Comparison of ENCODE assay signal across 27 mouse cellular contexts in genomic region chr11:38117741-38118140, GRCm38 (mm10).
DNase-seq lines count a peak whose midpoint lies in the region; ATAC-seq and TF ChIP-seq lines count a peak whose summit lies in the region.
"Had no signal": no experiment of that assay in that cellular context is flagged by ENCODE, and none has a peak within 500 bp of the region (broad histone marks: within the 10 kb centered on the region; RNA-seq: fewer than 3 reads in every experiment).

No protein-coding gene starts in this region.

- peaks cover 5 to 25% of the 10 kb centered on the region in 2 experiments for H3K4me1 ChIP-seq in MEL (ENCODE audit: control insufficient read depth in 1 of 2, insufficient read depth in 2 of 2, low read length in 2 of 2)
- H3K4me1 ChIP-seq in stomach, embryonic 14.5 days (ENCODE audit: control insufficient read depth, insufficient read depth, low read length) = no peaks in the 10 kb centered on the region
- no peaks in the 10 kb centered on the region for H3K4me1 ChIP-seq in liver, embryonic 11.5 days (replicated peaks; ENCODE audit: control insufficient read depth, insufficient read depth, low read length)
- H3K4me1 ChIP-seq in hindbrain, embryonic 13.5 days (replicated peaks) = no peaks in the 10 kb centered on the region
- H3K4me1 ChIP-seq: embryonic facial prominence, embryonic 15.5 days; heart, embryonic 12.5 days; heart, embryonic 15.5 days had no signal

- TF ChIP-seq CTCF in C2C12 (IDR thresholded peaks at IDR 0.05; ENCODE audit: control insufficient read depth, insufficient read depth, insufficient read length) = no peak
- TF ChIP-seq CTCF in MEL (IDR thresholded peaks at IDR 0.05 in 2 of 3, conservative IDR thresholded peaks at IDR 0.05 in 1 of 3; ENCODE audit: control insufficient read depth in 1 of 3, insufficient read depth in 1 of 3, low read depth in 2 of 3, low read length in 3 of 3, poor library complexity in 1 of 3, severe bottlenecking in 1 of 3) = no peak

- 48% methylated on average over 5 of the region's 5 CpGs for WGBS in stomach, embryonic 14.5 days
- 72% methylated on average over 5 of the region's 5 CpGs for whole genome bisulfite sequencing in liver, embryonic 11.5 days
- 81% methylated on average over 5 of the region's 5 CpGs for WGBS in hindbrain, embryonic 13.5 days

- peak; percentile 84 for DNase-seq in MEL (ENCODE audit: low read depth, low spot score)
- no peak for DNase-seq in liver, embryonic 11.5 days (ENCODE audit: low spot score)
- no peak for DNase-seq in cerebellum, adult 18-20 months
- DNase-seq: adrenal gland, adult 2 months; adrenal gland, postnatal 14 days; cerebellum, adult 11-12 months; cerebellum, postnatal 10 days; cerebellum, postnatal 36 days; embryo, embryonic 11 days; gastrocnemius, postnatal 25 days; heart, adult 18-20 months; heart, postnatal 10 days; heart, postnatal 36 days had no signal

- H3K36me3 ChIP-seq in C2C12 (ENCODE audit: control insufficient read depth, insufficient read depth) (no peaks in the 10 kb centered on the region), MEL (ENCODE audit: control insufficient read depth in 1 of 2, insufficient read depth in 2 of 2, low read length in 2 of 2) (peaks cover 0 to 26% of the 10 kb centered on the region in 2 experiments; a peak in 2 of 4 replicates)
- no peaks in the 10 kb centered on the region for H3K36me3 ChIP-seq in stomach, embryonic 14.5 days (ENCODE audit: control insufficient read depth, insufficient read depth, low read length)
- H3K36me3 ChIP-seq in liver, embryonic 11.5 days (ENCODE audit: control insufficient read depth, insufficient read depth, low read length) = no peaks in the 10 kb centered on the region
- no peaks in the 10 kb centered on the region for H3K36me3 ChIP-seq in hindbrain, embryonic 13.5 days
- H3K36me3 ChIP-seq: embryonic facial prominence, embryonic 15.5 days; forebrain, embryonic 12.5 days; forebrain, embryonic 15.5 days; heart, embryonic 12.5 days; heart, embryonic 15.5 days; hindbrain, embryonic 10.5 days had no signal

- peak overlapping the region; percentile 17; the same call in 1 of the 2 replicates for H3K9ac ChIP-seq in MEL (ENCODE audit: control insufficient read depth, low read depth, low read length, poor library complexity, severe bottlenecking)
- H3K9ac ChIP-seq in stomach, embryonic 14.5 days (replicated peaks; ENCODE audit: low read depth, low read length) = no peak overlapping the region
- H3K9ac ChIP-seq in liver, embryonic 11.5 days (ENCODE audit: low read depth, low read length) = no peak overlapping the region
- no peak overlapping the region for H3K9ac ChIP-seq in hindbrain, embryonic 13.5 days
- H3K9ac ChIP-seq: embryonic facial prominence, embryonic 15.5 days; forebrain, embryonic 12.5 days; forebrain, embryonic 15.5 days; heart, embryonic 12.5 days; heart, embryonic 15.5 days; hindbrain, embryonic 14.5 days had no signal

- TF ChIP-seq RAD21 in MEL (IDR thresholded peaks at IDR 0.05; ENCODE audit: low read depth, low read length) = no peak

- H3K79me3 ChIP-seq in C2C12 (ENCODE audit: low read depth) = no peaks in the 10 kb centered on the region

- H3K27me3 ChIP-seq in C2C12 (ENCODE audit: control insufficient read depth, insufficient read depth, insufficient read length) (no peaks in the 10 kb centered on the region), MEL (ENCODE audit: control insufficient read depth in 1 of 2, insufficient read depth in 2 of 2, low read length in 2 of 2) (no peaks in the 10 kb centered on the region)
- no peaks in the 10 kb centered on the region for H3K27me3 ChIP-seq in stomach, embryonic 14.5 days (ENCODE audit: control insufficient read depth, insufficient read depth, low read length)
- no peaks in the 10 kb centered on the region for H3K27me3 ChIP-seq in liver, embryonic 11.5 days (replicated peaks; ENCODE audit: control insufficient read depth, insufficient read depth, low read length)
- H3K27me3 ChIP-seq in hindbrain, embryonic 13.5 days = no peaks in the 10 kb centered on the region
- H3K27me3 ChIP-seq: embryonic facial prominence, embryonic 15.5 days; forebrain, embryonic 12.5 days; forebrain, embryonic 15.5 days; heart, embryonic 12.5 days; heart, embryonic 15.5 days had no signal

- no peak for TF ChIP-seq POLR2A in MEL (IDR thresholded peaks at IDR 0.05; ENCODE audit: control insufficient read depth in 1 of 2, insufficient read depth in 1 of 2, low read depth in 1 of 2, low read length in 2 of 2, poor library complexity in 1 of 2)

- peak overlapping the region; percentile 19; the same call in 1 of the 2 replicates for H3K27ac ChIP-seq in MEL (ENCODE audit: control insufficient read depth, low read depth, low read length)
- no peak overlapping the region for H3K27ac ChIP-seq in stomach, embryonic 14.5 days (ENCODE audit: low read length)
- no peak overlapping the region for H3K27ac ChIP-seq in liver, embryonic 11.5 days (ENCODE audit: low read depth, low read length)
- no peak overlapping the region for H3K27ac ChIP-seq in hindbrain, embryonic 13.5 days
- H3K27ac ChIP-seq: embryonic facial prominence, embryonic 15.5 days; forebrain, embryonic 12.5 days; forebrain, embryonic 15.5 days; heart, embryonic 15.5 days; hindbrain, embryonic 10.5 days; hindbrain, embryonic 14.5 days; hindbrain, postnatal 0 days had no signal

- H3K4me3 ChIP-seq in C2C12 (ENCODE audit: insufficient read depth, poor library complexity, severe bottlenecking) = no peak overlapping the region
- H3K4me3 ChIP-seq in MEL (ENCODE audit: control insufficient read depth in 1 of 2, insufficient read depth in 1 of 2, low read depth in 2 of 2, low read length in 2 of 2) = peak overlapping the region in 1 of 2 experiments; percentile 28; a peak in 1 of 4 replicates
- H3K4me3 ChIP-seq in stomach, embryonic 14.5 days (ENCODE audit: low read depth, low read length) = no peak overlapping the region
- H3K4me3 ChIP-seq in liver, embryonic 11.5 days (ENCODE audit: low read depth, low read length) = no peak overlapping the region
- H3K4me3 ChIP-seq in hindbrain, embryonic 13.5 days = no peak overlapping the region
- H3K4me3 ChIP-seq: embryonic facial prominence, embryonic 15.5 days; erythroblast, embryonic 14.5 days; forebrain, embryonic 12.5 days; forebrain, embryonic 15.5 days; heart, embryonic 12.5 days; heart, embryonic 15.5 days; hindbrain, embryonic 10.5 days had no signal

- H3K4me2 ChIP-seq in stomach, embryonic 14.5 days (replicated peaks; ENCODE audit: low read depth, low read length) = no peak overlapping the region
- no peak overlapping the region for H3K4me2 ChIP-seq in liver, embryonic 11.5 days
- no peak overlapping the region for H3K4me2 ChIP-seq in hindbrain, embryonic 13.5 days
- H3K4me2 ChIP-seq: embryonic facial prominence, embryonic 15.5 days; forebrain, embryonic 12.5 days; forebrain, embryonic 15.5 days; heart, embryonic 12.5 days; heart, embryonic 15.5 days; hindbrain, embryonic 14.5 days had no signal

- TF ChIP-seq EP300 in MEL (IDR thresholded peaks at IDR 0.05; ENCODE audit: low read depth in 1 of 2, low read length in 2 of 2) = peak; percentile 78 to 79

- H3K79me2 ChIP-seq in C2C12 (ENCODE audit: control insufficient read depth, insufficient read depth) = no peaks in the 10 kb centered on the region
- H3K79me2 ChIP-seq in MEL (ENCODE audit: control insufficient read depth, insufficient read depth, low read length, poor library complexity) = no peaks in the 10 kb centered on the region

- ATAC-seq in stomach, embryonic 14.5 days (ENCODE audit: insufficient number of reproducible peaks, insufficient read depth, low FRiP score, low read depth) = 0 out of 2 replicates have a peak, but pooled peaks have one; percentile 61
- no peak for ATAC-seq in liver, embryonic 11.5 days (replicated peaks; ENCODE audit: low FRiP score)
- no peak for ATAC-seq in hindbrain, embryonic 13.5 days (ENCODE audit: low FRiP score)
- ATAC-seq: forebrain, embryonic 15.5 days; hindbrain, postnatal 0 days; inflammation-experienced regulatory T-cells, adult 6 months; intestine, embryonic 16.5 days had no signal

- no peaks in the 10 kb centered on the region for H3K9me3 ChIP-seq in MEL (replicated peaks; ENCODE audit: insufficient read depth, low read length)
- H3K9me3 ChIP-seq in stomach, embryonic 14.5 days (ENCODE audit: control insufficient read depth, low read depth, low read length) = no peaks in the 10 kb centered on the region
- no peaks in the 10 kb centered on the region for H3K9me3 ChIP-seq in liver, embryonic 11.5 days (ENCODE audit: control insufficient read depth, low read length)
- no peaks in the 10 kb centered on the region for H3K9me3 ChIP-seq in hindbrain, embryonic 13.5 days
- H3K9me3 ChIP-seq: embryonic facial prominence, embryonic 15.5 days; forebrain, embryonic 12.5 days; forebrain, embryonic 15.5 days; heart, embryonic 12.5 days; heart, embryonic 15.5 days; hindbrain, embryonic 10.5 days had no signal

- H3ac ChIP-seq in C2C12 (ENCODE audit: control insufficient read depth, insufficient read length, low read depth) = no peak overlapping the region

TF ChIP-seq in C2C12, 6 proteins besides CTCF, POLR2A, EP300 and RAD21:
- no peak for TF ChIP-seq MYOD1 (IDR thresholded peaks at IDR 0.05; ENCODE audit: control insufficient read depth, insufficient read length, low read depth)
- peak; percentile 40 for TF ChIP-seq FOSL1 (IDR thresholded peaks at IDR 0.05; ENCODE audit: insufficient read depth, low read length, poor library complexity, severe bottlenecking)
- no peak for TF ChIP-seq CEBPB (IDR thresholded peaks at IDR 0.05; ENCODE audit: low read depth)
- no peak for TF ChIP-seq MYOG (IDR thresholded peaks at IDR 0.05; ENCODE audit: control insufficient read depth, extremely low read depth, insufficient read length)

TF ChIP-seq in MEL, 35 proteins besides CTCF, POLR2A, EP300 and RAD21:
- TF ChIP-seq ETS1 (IDR thresholded peaks at IDR 0.05; ENCODE audit: low read depth, low read length) (0 out of 2 replicates have a peak, but pooled peaks have one; percentile 40), TBP (IDR thresholded peaks at IDR 0.05; ENCODE audit: low read depth, low read length) (no peak), GATA1 (IDR thresholded peaks at IDR 0.05; ENCODE audit: low read depth, low read length) (peak; percentile 54), TAL1 (IDR thresholded peaks at IDR 0.05; ENCODE audit: low read length) (no peak), MYB (IDR thresholded peaks at IDR 0.05; ENCODE audit: low read depth, low read length) (0 out of 2 replicates have a peak, but pooled peaks have one; percentile 23), TCF12 (IDR thresholded peaks at IDR 0.05; ENCODE audit: low read depth, low read length) (0 out of 2 replicates have a peak, but pooled peaks have one; percentile 24), POLR2AphosphoS5 (IDR thresholded peaks at IDR 0.05; ENCODE audit: borderline replicate concordance, low read depth, low read length) (no peak)
